Mouse (Mus musculus): ENCODE data around the gene Fos.

- TF ChIP-seq CTCF (IDR thresholded peaks at IDR 0.05; ENCODE audit: low read depth): no peak
- no peak for TF ChIP-seq EP300 (optimal IDR thresholded peaks at IDR 0.05)
Measured at GRCm38 (mm10) chr12:85425721-85426120, 48.0 kb upstream of the Fos start.
